Mouse (Mus musculus) MEL (cell line): ENCODE results near the gene Ankrd34c. TPM values are rescaled to one million over a fixed set of nuclear protein-coding genes. Genes with fewer than 3 reads are reported as not detected.

ENCODE experiments used
- DNase-seq: peaks from one replicate; pipeline ENCODE4 v3.0.0; 2011; ENCODE audit warnings: low read depth, low spot score
- H3K27ac ChIP-seq: 2 replicates; pipeline ENCODE4 v1.5.1; 2012; ENCODE audit warnings: low read depth, mild to moderate bottlenecking, control low read depth, low read length, moderate library complexity; ENCODE audit not compliant: control insufficient read depth
- H3K27me3 ChIP-seq, 2 experiments: fragments of 150-350 bp in 1 of 2; sonication (generic) in 1 of 2; 2 replicates each; pipeline ENCODE4 v1.6.1; 2012; ENCODE audit warnings: low read length in 2 of 2, mild to moderate bottlenecking in 2 of 2, improper control_type of control experiment in 1 of 2, moderate library complexity in 1 of 2; ENCODE audit not compliant: insufficient read depth in 2 of 2, control insufficient read depth in 1 of 2
- H3K36me3 ChIP-seq, 2 experiments: 2 replicates each; pipeline ENCODE4 v1.6.1; 2012 to 2014; ENCODE audit warnings: low read length in 2 of 2, improper control_type of control experiment in 1 of 2, inconsistent platforms in 1 of 2, mild to moderate bottlenecking in 1 of 2; ENCODE audit not compliant: insufficient read depth in 2 of 2, control insufficient read depth in 1 of 2
- H3K4me1 ChIP-seq, 2 experiments: fragments of 150-350 bp in 1 of 2; sonication (generic) in 1 of 2; 2 replicates each; pipeline ENCODE4 v1.6.1; 2012; ENCODE audit warnings: low read length in 2 of 2, improper control_type of control experiment in 1 of 2, mild to moderate bottlenecking in 1 of 2; ENCODE audit not compliant: insufficient read depth in 2 of 2, control insufficient read depth in 1 of 2
- H3K4me3 ChIP-seq, 2 experiments: fragments of 150-350 bp in 1 of 2; sonication (generic) in 1 of 2; 2 replicates each; pipeline ENCODE4 v1.5.1; 2012; ENCODE audit warnings: low read depth in 2 of 2, low read length in 2 of 2, mild to moderate bottlenecking in 2 of 2, moderate library complexity in 2 of 2, control low read depth in 1 of 2, improper control_type of control experiment in 1 of 2; ENCODE audit not compliant: control insufficient read depth in 1 of 2, insufficient read depth in 1 of 2
- H3K79me2 ChIP-seq: 2 replicates; pipeline ENCODE4 v1.6.1; 2012; ENCODE audit warnings: mild to moderate bottlenecking, low read length, moderate library complexity; ENCODE audit not compliant: control insufficient read depth, poor library complexity, insufficient read depth
- H3K9ac ChIP-seq: 2 replicates; pipeline ENCODE4 v1.6.1; 2012; ENCODE audit warnings: low read depth, mild to moderate bottlenecking, control low read depth, low read length, moderate library complexity; ENCODE audit not compliant: control insufficient read depth, poor library complexity, severe bottlenecking
- H3K9me3 ChIP-seq: fragments of 150-350 bp; sonication (generic); replicated peaks from 2 replicates; pipeline ENCODE4 v1.6.1; 2012; ENCODE audit warnings: mild to moderate bottlenecking, low read length, improper control_type of control experiment, moderate library complexity; ENCODE audit not compliant: insufficient read depth
- BHLHE40 ChIP-seq: IDR thresholded peaks from 2 replicates; pipeline ENCODE4 v1.6.1; 2012; ENCODE audit warnings: low read depth, mild to moderate bottlenecking, inconsistent platforms, low read length, improper control_type of control experiment, borderline replicate concordance
- CHD1 ChIP-seq: IDR thresholded peaks from 2 replicates; pipeline ENCODE4 v1.6.1; 2012; ENCODE audit warnings: low read depth, mild to moderate bottlenecking, inconsistent platforms, low read length, improper control_type of control experiment
- E2F4 ChIP-seq: IDR thresholded peaks from 2 replicates; pipeline ENCODE4 v1.6.1; 2011; ENCODE audit warnings: low read depth, low read length, improper control_type of control experiment, borderline replicate concordance
- ELF1 ChIP-seq: IDR thresholded peaks from 2 replicates; pipeline ENCODE4 v1.6.1; 2014; ENCODE audit warnings: low read depth, mild to moderate bottlenecking, inconsistent platforms, low read length, improper control_type of control experiment, moderate library complexity
- EP300 ChIP-seq, 2 experiments: IDR thresholded peaks; 2 replicates each; pipeline ENCODE4 v1.6.1; 2011; ENCODE audit warnings: improper control_type of control experiment in 2 of 2, low read length in 2 of 2, low read depth in 1 of 2, mild to moderate bottlenecking in 1 of 2
- GABPA ChIP-seq: IDR thresholded peaks from 2 replicates; pipeline ENCODE4 v1.6.1; 2012; ENCODE audit warnings: low read depth, mild to moderate bottlenecking, inconsistent platforms, low read length, improper control_type of control experiment, moderate library complexity
- GATA1 ChIP-seq: IDR thresholded peaks from 2 replicates; pipeline ENCODE4 v1.6.1; 2011; ENCODE audit warnings: low read depth, low read length, improper control_type of control experiment
- HCFC1 ChIP-seq: IDR thresholded peaks from 2 replicates; pipeline ENCODE4 v1.6.1; 2012; ENCODE audit warnings: low read depth, mild to moderate bottlenecking, inconsistent platforms, low read length, improper control_type of control experiment, moderate library complexity
- JUND ChIP-seq: IDR thresholded peaks from 2 replicates; pipeline ENCODE4 v1.6.1; 2011; ENCODE audit warnings: low read depth, mild to moderate bottlenecking, improper control_type of control experiment, low read length
- KAT2A ChIP-seq: conservative IDR thresholded peaks from 2 replicates; pipeline ENCODE4 v1.6.1; 2012; ENCODE audit warnings: low read depth, low read length, improper control_type of control experiment, inconsistent platforms
- MAFK ChIP-seq: IDR thresholded peaks from 2 replicates; pipeline ENCODE4 v1.6.1; 2011; ENCODE audit warnings: low read depth, mild to moderate bottlenecking, low read length, improper control_type of control experiment, borderline replicate concordance
- MEF2A ChIP-seq: IDR thresholded peaks from 2 replicates; pipeline ENCODE4 v1.6.1; 2014; ENCODE audit warnings: low read depth, mild to moderate bottlenecking, inconsistent platforms, low read length, improper control_type of control experiment; ENCODE audit not compliant: poor library complexity, insufficient replicate concordance, severe bottlenecking; ENCODE audit errors: extremely low read depth
- MXI1 ChIP-seq: IDR thresholded peaks from 2 replicates; pipeline ENCODE4 v1.6.1; 2011; ENCODE audit warnings: mild to moderate bottlenecking, low read depth, low read length, improper control_type of control experiment
- MYB ChIP-seq: IDR thresholded peaks from 2 replicates; pipeline ENCODE4 v1.6.1; 2011; ENCODE audit warnings: mild to moderate bottlenecking, low read depth, low read length, improper control_type of control experiment
- NRF1 ChIP-seq: IDR thresholded peaks from 2 replicates; pipeline ENCODE4 v1.6.1; 2014; ENCODE audit warnings: low read depth, mild to moderate bottlenecking, inconsistent platforms, low read length, improper control_type of control experiment, moderate library complexity; ENCODE audit not compliant: poor library complexity, insufficient read depth, severe bottlenecking
- POLR2A ChIP-seq, 2 experiments: IDR thresholded peaks; 2 replicates each; pipeline ENCODE4 v1.6.1; 2011 to 2012; ENCODE audit warnings: low read length in 2 of 2, mild to moderate bottlenecking in 2 of 2, control low read depth in 1 of 2, improper control_type of control experiment in 1 of 2, low read depth in 1 of 2, moderate library complexity in 1 of 2; ENCODE audit not compliant: control insufficient read depth in 1 of 2, insufficient read depth in 1 of 2, poor library complexity in 1 of 2
- POLR2AphosphoS2 ChIP-seq: IDR thresholded peaks from 2 replicates; pipeline ENCODE4 v1.6.1; 2011; ENCODE audit warnings: low read length, improper control_type of control experiment
- POLR2AphosphoS5 ChIP-seq: IDR thresholded peaks from 2 replicates; pipeline ENCODE4 v1.6.1; 2012; ENCODE audit warnings: low read depth, borderline replicate concordance, mild to moderate bottlenecking, inconsistent platforms, low read length, moderate library complexity, mixed read lengths
- RAD21 ChIP-seq: IDR thresholded peaks from 2 replicates; pipeline ENCODE4 v1.6.1; 2011; ENCODE audit warnings: mild to moderate bottlenecking, low read depth, low read length, improper control_type of control experiment
- TAL1 ChIP-seq: IDR thresholded peaks from 2 replicates; pipeline ENCODE4 v1.6.1; 2012; ENCODE audit warnings: mild to moderate bottlenecking, inconsistent platforms, low read length, moderate library complexity, mixed read lengths
- TBP ChIP-seq: IDR thresholded peaks from 2 replicates; pipeline ENCODE4 v1.8.0; 2011; ENCODE audit warnings: low read depth, low read length, improper control_type of control experiment
- TCF12 ChIP-seq: IDR thresholded peaks from 2 replicates; pipeline ENCODE4 v1.6.1; 2014; ENCODE audit warnings: low read depth, mild to moderate bottlenecking, inconsistent platforms, low read length, improper control_type of control experiment, moderate library complexity
- UBTF ChIP-seq: IDR thresholded peaks from 2 replicates; pipeline ENCODE4 v1.6.1; 2012; ENCODE audit warnings: low read depth, mild to moderate bottlenecking, inconsistent platforms, low read length, improper control_type of control experiment, moderate library complexity, borderline replicate concordance; ENCODE audit not compliant: insufficient read depth
- USF2 ChIP-seq, 2 experiments: IDR thresholded peaks; 2 replicates each; pipeline ENCODE4 v1.6.1; 2011 to 2012; ENCODE audit warnings: improper control_type of control experiment in 2 of 2, low read length in 2 of 2, borderline replicate concordance in 1 of 2, inconsistent platforms in 1 of 2, low read depth in 1 of 2, mild to moderate bottlenecking in 1 of 2; ENCODE audit not compliant: insufficient read depth in 1 of 2
- ZKSCAN1 ChIP-seq: IDR thresholded peaks from 2 replicates; pipeline ENCODE4 v1.6.1; 2012; ENCODE audit warnings: low read depth, mild to moderate bottlenecking, inconsistent platforms, low read length, improper control_type of control experiment, moderate library complexity
- polyA plus RNA-seq, 2 experiments: library from polyadenylated mRNA; stranded (reverse) in 1 of 2; unstranded in 1 of 2; fragments of >175 nt in 1 of 2; fragments of >200 nt in 1 of 2; gene quantifications; 2 replicates each; pipeline versions ENCODE4 v1.2.1 to v1.2.4; 2012; ENCODE audit warnings: low replicate concordance in 2 of 2, low read depth in 1 of 2; ENCODE audit not compliant: insufficient read length in 2 of 2, insufficient read depth in 1 of 2, missing spikeins in 1 of 2
- total RNA-seq: library from RNA; depleted of rRNA; stranded (reverse); fragments of 300-350 nt; gene quantifications from 2 replicates; pipeline ENCODE4 v1.2.3, GENCODE M21; 2012

Ankrd34c gene
- total and polyA plus RNA-seq, 3 experiments, result not detected

- Histone ChIP-seq H3K4me1 (no peaks in the 10 kb centered on the region), H3K9ac (no peak overlapping the region), H3K9me3 (no peaks in the 10 kb centered on the region), H3K79me2 (no peaks in the 10 kb centered on the region), H3K4me3 (no peak overlapping the region), H3K27me3 (no peaks in the 10 kb centered on the region), H3K36me3 (no peaks in the 10 kb centered on the region), H3K27ac (no peak overlapping the region)
- no peak for TF ChIP-seq KAT2A
- TF ChIP-seq NRF1, result no peak
- no peak for TF ChIP-seq MEF2A
- TF ChIP-seq CHD1, result no peak
- no peak for TF ChIP-seq USF2 (IDR thresholded peaks at IDR 0.05; ENCODE audit: borderline replicate concordance in 1 of 2, insufficient read depth in 1 of 2, low read depth in 1 of 2, low read length in 2 of 2)
- no peak for TF ChIP-seq HCFC1
- no peak for TF ChIP-seq MAFK
- TF ChIP-seq UBTF, result no peak
- TF ChIP-seq MXI1, result no peak
- no peak for TF ChIP-seq POLR2A (IDR thresholded peaks at IDR 0.05; ENCODE audit: control insufficient read depth in 1 of 2, insufficient read depth in 1 of 2, low read depth in 1 of 2, low read length in 2 of 2, poor library complexity in 1 of 2)
- DNase-seq, result no peak
Observed at GRCm38 (mm10) chr9:89779237-89779636, 41.0 kb upstream of the Ankrd34c start.

GRCm38 (mm10) chr9:89771153-89771552, 32.9 kb upstream of the Ankrd34c start:
- no peak overlapping the region for H3K9ac ChIP-seq
- DNase-seq, result no peak
- no peak overlapping the region for H3K27ac ChIP-seq
- TF ChIP-seq POLR2AphosphoS2 (no peak), TBP (no peak), GATA1 (no peak), RAD21 (no peak), MYB (no peak), HCFC1 (no peak)
- no peaks in the 10 kb centered on the region for H3K27me3 ChIP-seq
- H3K4me1 ChIP-seq, result no peaks in the 10 kb centered on the region
- H3K36me3 ChIP-seq, result no peaks in the 10 kb centered on the region
- H3K79me2 ChIP-seq, result no peaks in the 10 kb centered on the region
- H3K9me3 ChIP-seq, result no peaks in the 10 kb centered on the region
- H3K4me3 ChIP-seq, result no peak overlapping the region

GRCm38 (mm10) chr9:89762017-89762416, 23.7 kb upstream of the Ankrd34c start:
- H3K36me3 ChIP-seq, result no peaks in the 10 kb centered on the region
- no peaks in the 10 kb centered on the region for H3K4me1 ChIP-seq
- no peak overlapping the region for H3K9ac ChIP-seq
- no peak overlapping the region for H3K27ac ChIP-seq
- H3K27me3 ChIP-seq, result no peaks in the 10 kb centered on the region; a peak in 1 of 4 replicates
- no peak for DNase-seq
- no peak overlapping the region for H3K4me3 ChIP-seq
- no peaks in the 10 kb centered on the region for H3K79me2 ChIP-seq
- no peaks in the 10 kb centered on the region for H3K9me3 ChIP-seq
- TF ChIP-seq KAT2A (no peak), GABPA (no peak), E2F4 (no peak), TCF12 (no peak), BHLHE40 (no peak), POLR2A (IDR thresholded peaks at IDR 0.05; ENCODE audit: control insufficient read depth in 1 of 2, insufficient read depth in 1 of 2, low read depth in 1 of 2, low read length in 2 of 2, poor library complexity in 1 of 2) (no peak), EP300 (IDR thresholded peaks at IDR 0.05; ENCODE audit: low read depth in 1 of 2, low read length in 2 of 2) (no peak), GATA1 (no peak), POLR2AphosphoS5 (no peak), TAL1 (no peak), TBP (no peak), ZKSCAN1 (no peak), MYB (no peak), JUND (no peak), RAD21 (no peak), NRF1 (no peak), ELF1 (no peak)
